ENCODE assay signal across 9 mouse cellular contexts in genomic region chr10:24080166-24080565, GRCm38 (mm10). TPM values are rescaled to one million over a fixed set of nuclear protein-coding genes. Genes with fewer than 3 reads are reported as not detected.
DNase-seq lines count a peak whose midpoint lies in the region; ATAC-seq lines count a peak whose summit lies in the region.
"Had no signal": no experiment of that assay in that cellular context is flagged by ENCODE, and none has a peak within 500 bp of the region (broad histone marks: within the 10 kb centered on the region; RNA-seq: fewer than 3 reads in every experiment).

No protein-coding gene starts in this region.

- H3K9ac ChIP-seq in midbrain, embryonic 11.5 days (ENCODE audit: low read length): no peak overlapping the region
- no peak overlapping the region for H3K9ac ChIP-seq in midbrain, embryonic 16.5 days (ENCODE audit: low read depth, low read length)

- H3K27ac ChIP-seq in midbrain, embryonic 11.5 days (ENCODE audit: low read depth, low read length): no peak overlapping the region
- H3K27ac ChIP-seq in midbrain, embryonic 16.5 days (ENCODE audit: low read length): no peak overlapping the region

- WGBS in midbrain, embryonic 11.5 days: 52% methylated on average over 3 of the region's 3 CpGs
- WGBS in midbrain, embryonic 16.5 days: 42% methylated on average over 3 of the region's 3 CpGs

- ATAC-seq in midbrain, embryonic 11.5 days (ENCODE audit: low FRiP score): 0 out of 2 replicates have a peak, but pooled peaks have one; percentile 14
- ATAC-seq in midbrain, embryonic 16.5 days: no peak
- ATAC-seq in megakaryocyte, adult 5-6 weeks (ENCODE audit: poor library complexity, severe bottlenecking): no peak

- DNase-seq in midbrain, embryonic 11.5 days (ENCODE audit: low spot score, missing footprints): no peak
- DNase-seq in ZHBTc4 (ENCODE audit: low read depth, low spot score): peak; percentile 56
- peak; percentile 65 to 66 for DNase-seq in cerebellum, postnatal 10 days
- DNase-seq in frontal cortex, postnatal 36 days (ENCODE audit: low spot score in 2 of 2): peak; percentile 40 to 43
- DNase-seq in left cerebral cortex, postnatal 10 days (ENCODE audit: extremely low spot score in 1 of 2, low spot score in 2 of 2): peak; percentile 27 to 33
- peak; percentile 13 for DNase-seq in retina, postnatal 7 days (ENCODE audit: low read depth, low spot score)

- intact Hi-C loops in left cerebral cortex, postnatal 10 days (cut with DNase I): loop anchor here (2.0 to 5.0 kb wide), 2 partner anchors 103 to 265 kb away; no protein-coding TSS in a partner anchor

- no peaks in the 10 kb centered on the region for H3K27me3 ChIP-seq in midbrain, embryonic 11.5 days (ENCODE audit: control insufficient read depth, insufficient read depth, low read length)
- H3K27me3 ChIP-seq in midbrain, embryonic 16.5 days (ENCODE audit: control insufficient read depth, insufficient read depth, low read depth, low read length): no peaks in the 10 kb centered on the region

- no peak overlapping the region for H3K4me3 ChIP-seq in midbrain, embryonic 11.5 days (ENCODE audit: low read depth, low read length)
- H3K4me3 ChIP-seq in midbrain, embryonic 16.5 days (ENCODE audit: low read depth, low read length): no peak overlapping the region

- H3K4me2 ChIP-seq in midbrain, embryonic 11.5 days: no peak overlapping the region
- H3K4me2 ChIP-seq in midbrain, embryonic 16.5 days (ENCODE audit: low read length): no peak overlapping the region

- H3K4me1 ChIP-seq in midbrain, embryonic 11.5 days (ENCODE audit: control insufficient read depth, insufficient read depth, low read length): no peaks in the 10 kb centered on the region
- no peaks in the 10 kb centered on the region for H3K4me1 ChIP-seq in midbrain, embryonic 16.5 days (ENCODE audit: control insufficient read depth, insufficient read depth, low read length)

- H3K9me3 ChIP-seq in midbrain, embryonic 11.5 days (ENCODE audit: control insufficient read depth, low read length): no peaks in the 10 kb centered on the region
- H3K9me3 ChIP-seq in midbrain, embryonic 16.5 days (replicated peaks; ENCODE audit: control insufficient read depth, low read length, poor library complexity, severe bottlenecking): no peaks in the 10 kb centered on the region

- no peaks in the 10 kb centered on the region for H3K36me3 ChIP-seq in midbrain, embryonic 11.5 days (ENCODE audit: control insufficient read depth, insufficient read depth, low read length)
- H3K36me3 ChIP-seq in midbrain, embryonic 16.5 days (ENCODE audit: control insufficient read depth, insufficient read depth, low read length): no peaks in the 10 kb centered on the region

RNA-seq across cellular contexts. Expression of gene Taar8a, which starts 3.9 kb away (rescaled TPM):
- not detected in 2 replicates for polyA plus RNA-seq in midbrain, embryonic 11.5 days (2014; fragmentation: Nextera tagmentation; extraction: Ambion mirVana)
- polyA plus RNA-seq in midbrain, embryonic 16.5 days (2015; fragmentation: Nextera tagmentation; extraction: Ambion mirVana): not detected in 2 replicates
- total RNA-seq in left cerebral cortex, postnatal 10 days (2021): not detected
- total RNA-seq in megakaryocyte, adult 5-6 weeks (2015): not detected in 2 replicates
- not detected in 2 replicates for total RNA-seq in megakaryocyte, adult 5-6 weeks (2017)
- total RNA-seq: gastrocnemius, postnatal 4 days had no signal

RNA-seq across cellular contexts. Expression of gene Taar8b, which starts 11.9 kb away (rescaled TPM):
- polyA plus RNA-seq in midbrain, embryonic 11.5 days (2014; fragmentation: Nextera tagmentation; extraction: Ambion mirVana): not detected in 2 replicates
- polyA plus RNA-seq in midbrain, embryonic 16.5 days (2015; fragmentation: Nextera tagmentation; extraction: Ambion mirVana): not detected in 2 replicates
- not detected for total RNA-seq in left cerebral cortex, postnatal 10 days (2021)
- total RNA-seq in megakaryocyte, adult 5-6 weeks (2015): not detected in 2 replicates
- total RNA-seq in megakaryocyte, adult 5-6 weeks (2017): not detected in 2 replicates
- total RNA-seq: gastrocnemius, postnatal 4 days had no signal

RNA-seq across cellular contexts. Expression of gene Taar8c, which starts 21.5 kb away (rescaled TPM):
- polyA plus RNA-seq in midbrain, embryonic 11.5 days (2014; fragmentation: Nextera tagmentation; extraction: Ambion mirVana): not detected in 2 replicates
- polyA plus RNA-seq in midbrain, embryonic 16.5 days (2015; fragmentation: Nextera tagmentation; extraction: Ambion mirVana): not detected in 2 replicates
- total RNA-seq in left cerebral cortex, postnatal 10 days (2021): not detected
- not detected in 2 replicates for total RNA-seq in megakaryocyte, adult 5-6 weeks (2015)
- total RNA-seq in megakaryocyte, adult 5-6 weeks (2017): not detected in 2 replicates
- total RNA-seq: gastrocnemius, postnatal 4 days had no signal

RNA-seq across cellular contexts. Expression of gene Taar9, which starts 29.2 kb away (rescaled TPM):
- polyA plus RNA-seq in midbrain, embryonic 11.5 days (2014; fragmentation: Nextera tagmentation; extraction: Ambion mirVana): not detected in 2 replicates
- not detected in 2 replicates for polyA plus RNA-seq in midbrain, embryonic 16.5 days (2015; fragmentation: Nextera tagmentation; extraction: Ambion mirVana)
- total RNA-seq in left cerebral cortex, postnatal 10 days (2021): not detected
- not detected in 2 replicates for total RNA-seq in megakaryocyte, adult 5-6 weeks (2015)
- not detected in 2 replicates for total RNA-seq in megakaryocyte, adult 5-6 weeks (2017)
- total RNA-seq: gastrocnemius, postnatal 4 days had no signal

RNA-seq across cellular contexts. Expression of gene Taar7f, which starts 30.9 kb away (rescaled TPM):
- not detected in 2 replicates for polyA plus RNA-seq in midbrain, embryonic 11.5 days (2014; fragmentation: Nextera tagmentation; extraction: Ambion mirVana)
- not detected in 2 replicates for polyA plus RNA-seq in midbrain, embryonic 16.5 days (2015; fragmentation: Nextera tagmentation; extraction: Ambion mirVana)
- not detected for total RNA-seq in left cerebral cortex, postnatal 10 days (2021)
- not detected in 2 replicates for total RNA-seq in megakaryocyte, adult 5-6 weeks (2015)
- total RNA-seq in megakaryocyte, adult 5-6 weeks (2017): not detected in 2 replicates
- total RNA-seq: gastrocnemius, postnatal 4 days had no signal
